Mouse (Mus musculus) neural tube, postnatal 0 days (tissue): Measurements from ENCODE around the gene Mmp14. TPM values are rescaled to one million over a fixed set of nuclear protein-coding genes. Genes with fewer than 3 reads are reported as not detected.

Experiments used
- polyA plus RNA-seq: library from polyadenylated mRNA; unstranded; fragments of >200 nt; fragmentation: Nextera tagmentation; extraction: Ambion mirVana; gene quantifications from 2 replicates; pipeline ENCODE4 v1.2.1, GENCODE M21; 2015

The Mmp14 gene
- polyA plus RNA-seq, result 56.7 and 58.8 TPM in 2 replicates

GRCm38 (mm10) chr14:54431334-54432077, at the start of gene Mmp14:
Mmp14 (plus strand) TSS chr14:54431612.

GRCm38 (mm10) chr14:54417623-54418081, 13.8 kb upstream of the Mmp14 start, which contains the start of gene Slc7a7:
Slc7a7 (minus strand) TSS chr14:54417780.

GRCm38 (mm10) chr14:54426689-54427398, 4.6 kb upstream of the Mmp14 start, which contains the start of gene Mrpl52:
Mrpl52 (plus strand) TSS chr14:54426909.

GRCm38 (mm10) chr14:54463959-54464292, 32.5 kb downstream of the Mmp14 start, which contains the start of gene Lrp10:
Lrp10 (plus strand) TSS chr14:54464137.

GRCm38 (mm10) chr14:54475941-54476844, 44.8 kb downstream of the Mmp14 start, which contains the start of gene Rem2:
Rem2 (plus strand) TSS chr14:54476100.

Other genes starting within 250 kb of the Mmp14 start
- 475 and 489 TPM in 2 replicates for gene Dad1, start 177.5 kb upstream of the Mmp14 start, polyA plus RNA-seq
- gene Abhd4, start 177.4 kb upstream of the Mmp14 start, polyA plus RNA-seq, result 85.2 and 91.3 TPM in 2 replicates
- not detected in 2 replicates for gene Olfr49, start 146.7 kb upstream of the Mmp14 start, polyA plus RNA-seq
- gene Oxa1l, start 70.8 kb upstream of the Mmp14 start, polyA plus RNA-seq, result 75.3 and 75.9 TPM in 2 replicates
- 4.7 and 5.0 TPM in 2 replicates for gene Slc7a7, start 13.8 kb upstream of the Mmp14 start, polyA plus RNA-seq
- gene Mrpl52, start 4.7 kb upstream of the Mmp14 start, polyA plus RNA-seq, result 297 and 329 TPM in 2 replicates
- 40.6 and 41.8 TPM in 2 replicates for gene Lrp10, start 32.5 kb downstream of the Mmp14 start, polyA plus RNA-seq
- gene Rem2, start 44.5 kb downstream of the Mmp14 start, polyA plus RNA-seq, result 23.2 and 23.7 TPM in 2 replicates
- 72.7 and 80.7 TPM in 2 replicates for gene Prmt5, start 85.9 kb downstream of the Mmp14 start, polyA plus RNA-seq
- 23.6 and 23.9 TPM in 2 replicates for gene Haus4, start 123.0 kb downstream of the Mmp14 start, polyA plus RNA-seq
- 4.7 and 4.9 TPM in 2 replicates for gene Ajuba, start 145.9 kb downstream of the Mmp14 start, polyA plus RNA-seq
- gene 4931414P19Rik, start 174.4 kb downstream of the Mmp14 start, polyA plus RNA-seq, result 3.2 and 4.7 TPM in 2 replicates
- 419 and 456 TPM in 2 replicates for gene Psmb5, start 186.4 kb downstream of the Mmp14 start, polyA plus RNA-seq
- 0.04 and 0.34 TPM in 2 replicates for gene Psmb11, start 189.8 kb downstream of the Mmp14 start, polyA plus RNA-seq
- gene Gm17606, start 209.3 kb downstream of the Mmp14 start, polyA plus RNA-seq, result not detected in 2 replicates
- gene Cdh24, start 209.8 kb downstream of the Mmp14 start, polyA plus RNA-seq, result 12.4 and 12.7 TPM in 2 replicates